Mouse (Mus musculus) stomach, postnatal 0 days (tissue): ENCODE measurements at regions not wholly inside any gene's neighbourhood (a gene's known extent, or its start where the extent isn't known, plus 50 kb on each side); places are given as distances from the start of the nearest gene placed in this dataset.

Experiments
- CTCF ChIP-seq: IDR thresholded peaks from 2 replicates; pipeline ENCODE4 v1.5.1; 2016; ENCODE audit warnings: antibody characterized with exemption, low read depth, mild to moderate bottlenecking, moderate library complexity
- EP300 ChIP-seq: optimal IDR thresholded peaks from 2 replicates; pipeline ENCODE3; 2016; ENCODE audit warnings: antibody characterized with exemption

DNA sequence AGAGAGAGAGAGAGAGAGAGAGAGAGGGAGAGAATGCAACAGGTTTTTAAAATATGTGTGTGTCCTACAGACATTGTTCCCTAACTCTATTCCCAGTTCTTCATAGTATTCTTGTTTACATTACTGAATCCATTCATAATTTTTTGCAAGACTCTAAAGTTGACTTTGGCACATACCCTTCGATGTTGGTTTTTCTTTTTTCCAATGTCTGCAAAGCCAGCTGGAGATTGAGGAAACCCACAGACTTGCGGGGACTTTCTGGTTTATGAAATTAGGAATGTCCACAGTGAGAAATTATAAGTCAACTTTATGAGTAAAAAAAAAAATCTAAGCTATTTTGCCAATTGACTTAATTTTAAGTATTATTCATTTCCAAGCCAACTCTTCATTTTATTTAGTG lies 379.7 kb upstream of the Adamts5 start:
- TF ChIP-seq CTCF, result no peak
- TF ChIP-seq EP300, result no peak
